Mouse (Mus musculus): ENCODE data around the gene Gm10638.

Gm10638 gene

GRCm38 (mm10) chr8:86789576-86789975, 44.1 kb downstream of the Gm10638 start:
- no peak for DNase-seq

GRCm38 (mm10) chr8:86791542-86791941, 46.0 kb downstream of the Gm10638 start:
- DNase-seq: no peak

DNA sequence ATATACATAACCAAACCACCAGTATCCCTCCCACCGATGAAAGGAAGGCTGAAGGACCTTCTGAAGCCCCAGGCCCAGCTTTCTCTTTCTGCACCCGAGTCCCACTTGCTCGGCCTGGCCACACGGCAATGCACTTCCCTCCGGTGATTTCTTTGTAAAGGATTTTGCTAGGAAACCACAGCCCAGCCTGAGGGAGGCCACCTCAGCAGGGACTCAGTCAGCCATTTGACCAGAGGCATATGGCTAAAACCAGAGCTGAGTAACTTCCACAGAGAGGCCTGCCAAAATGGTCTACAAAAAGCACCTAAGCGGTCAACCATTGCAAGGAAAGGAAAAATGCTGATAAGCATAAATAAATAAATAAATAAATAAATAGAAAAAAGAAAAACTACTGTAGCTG, 49.2 kb downstream of the Gm10638 start:
- DNase-seq: no peak

Measured in cerebellum, adult 11-12 months (tissue).